Mouse (Mus musculus): ENCODE measurements at regions not wholly inside any gene's neighbourhood (a gene's known extent, or its start where the extent isn't known, plus 50 kb on each side); places are given as distances from the start of the nearest gene placed in this dataset.

DNA sequence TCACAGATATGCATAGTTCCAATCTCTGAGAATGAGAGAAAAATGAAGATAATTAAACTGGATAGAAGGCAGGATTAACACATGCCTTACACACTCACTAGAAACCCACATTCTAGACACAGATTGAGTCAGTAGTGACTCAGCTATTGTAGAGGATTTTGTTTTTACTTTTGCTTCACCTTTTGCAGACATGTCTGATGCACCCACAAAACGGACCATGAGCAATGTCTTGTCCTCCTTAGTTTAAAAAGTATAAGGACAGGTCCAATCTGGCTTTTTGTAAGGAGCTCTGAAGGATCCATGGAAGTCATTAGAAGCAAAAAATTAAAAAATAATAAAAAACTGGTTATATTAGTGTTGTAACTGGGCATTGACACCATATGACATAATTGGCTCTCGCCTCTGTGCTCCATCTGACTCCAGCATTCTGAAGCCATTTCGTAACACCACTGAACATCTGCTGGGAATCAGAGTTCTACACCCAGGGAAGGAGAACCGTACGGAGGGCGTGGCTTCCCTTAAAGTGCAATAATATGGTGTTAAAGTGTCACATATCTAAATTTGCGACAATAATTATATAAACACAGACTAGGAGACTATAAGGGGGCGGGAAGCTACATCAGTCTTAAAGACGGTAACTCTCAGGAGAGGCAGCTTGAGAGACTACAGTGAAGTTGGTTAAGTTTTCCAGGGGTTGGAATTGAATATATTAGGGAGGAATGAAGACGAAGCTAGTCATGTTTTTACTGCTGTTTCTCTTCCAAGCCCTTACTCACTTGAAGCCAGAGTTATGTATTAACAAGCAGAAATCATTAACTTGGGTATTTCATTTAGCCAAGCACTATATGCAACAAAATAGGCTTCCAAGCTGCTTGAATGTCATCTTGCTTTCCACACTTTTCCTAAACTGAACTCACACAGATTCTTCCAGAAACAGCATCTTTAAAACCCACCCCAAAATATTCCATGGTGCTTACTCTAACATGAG, 558.0 kb downstream of the Ebf1 start:
- DNase-seq (ENCODE audit: low read depth, low spot score) = no peak

DNA sequence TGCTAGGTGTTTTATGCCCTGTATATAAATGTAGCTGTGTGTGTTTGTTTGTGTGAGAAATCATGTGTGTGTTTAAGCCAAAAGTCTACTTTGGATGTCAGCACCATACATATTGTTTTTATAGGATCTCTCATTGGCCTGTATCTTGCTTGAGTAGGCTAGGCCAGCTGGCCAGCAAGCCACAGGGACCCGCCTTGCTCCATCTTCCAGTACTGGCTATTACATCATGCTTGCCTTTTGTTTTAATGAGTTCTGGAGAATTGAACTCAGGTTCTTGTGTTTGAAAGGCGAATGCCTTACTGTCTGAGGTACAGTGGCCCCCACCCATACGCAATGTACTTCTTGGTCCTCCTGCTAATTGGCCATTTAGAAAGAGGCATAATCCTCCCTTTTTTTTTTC, 559.9 kb downstream of the Ebf1 start:
- DNase-seq (ENCODE audit: low read depth, low spot score) = no peak

DNA sequence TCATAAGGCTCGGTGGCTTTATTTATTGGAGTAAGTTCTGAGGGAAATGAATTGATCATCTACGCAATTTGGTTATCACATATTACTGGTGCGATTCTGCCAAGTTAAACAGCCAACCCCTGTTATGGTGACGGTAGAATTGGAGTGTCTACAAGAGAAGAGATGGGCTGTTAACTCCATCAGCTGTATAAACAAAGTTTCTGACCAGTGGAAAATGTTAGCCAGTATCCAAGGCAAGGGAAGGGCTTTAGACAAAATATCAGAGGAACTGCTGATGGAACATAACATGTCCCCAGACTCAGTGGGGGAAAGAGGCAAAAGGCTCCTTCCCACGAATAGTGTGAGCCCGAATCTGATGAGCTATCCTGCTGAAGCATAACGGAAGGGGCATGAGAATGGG, 560.9 kb downstream of the Ebf1 start:
- DNase-seq (ENCODE audit: low read depth, low spot score) = no peak

DNA sequence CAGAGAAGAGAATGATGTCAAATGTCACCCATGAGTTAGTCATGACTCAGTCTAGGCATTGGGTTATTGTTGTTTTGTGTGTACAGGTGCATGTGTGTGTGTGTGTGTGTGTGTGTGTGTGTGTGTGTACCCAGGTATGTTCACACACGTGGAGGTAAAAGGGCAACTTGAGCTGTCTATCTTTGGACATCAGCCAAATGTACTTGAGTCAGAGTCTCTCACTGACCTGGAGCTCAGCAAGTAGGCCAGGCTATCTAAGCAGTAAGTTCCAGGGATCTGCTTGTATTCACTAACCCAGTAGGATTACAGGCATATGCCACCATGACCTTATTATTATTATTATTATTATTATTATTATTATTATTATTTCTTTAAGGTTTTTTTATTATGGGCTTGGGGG, 561.9 kb downstream of the Ebf1 start:
- DNase-seq (ENCODE audit: low read depth, low spot score) = no peak

DNA sequence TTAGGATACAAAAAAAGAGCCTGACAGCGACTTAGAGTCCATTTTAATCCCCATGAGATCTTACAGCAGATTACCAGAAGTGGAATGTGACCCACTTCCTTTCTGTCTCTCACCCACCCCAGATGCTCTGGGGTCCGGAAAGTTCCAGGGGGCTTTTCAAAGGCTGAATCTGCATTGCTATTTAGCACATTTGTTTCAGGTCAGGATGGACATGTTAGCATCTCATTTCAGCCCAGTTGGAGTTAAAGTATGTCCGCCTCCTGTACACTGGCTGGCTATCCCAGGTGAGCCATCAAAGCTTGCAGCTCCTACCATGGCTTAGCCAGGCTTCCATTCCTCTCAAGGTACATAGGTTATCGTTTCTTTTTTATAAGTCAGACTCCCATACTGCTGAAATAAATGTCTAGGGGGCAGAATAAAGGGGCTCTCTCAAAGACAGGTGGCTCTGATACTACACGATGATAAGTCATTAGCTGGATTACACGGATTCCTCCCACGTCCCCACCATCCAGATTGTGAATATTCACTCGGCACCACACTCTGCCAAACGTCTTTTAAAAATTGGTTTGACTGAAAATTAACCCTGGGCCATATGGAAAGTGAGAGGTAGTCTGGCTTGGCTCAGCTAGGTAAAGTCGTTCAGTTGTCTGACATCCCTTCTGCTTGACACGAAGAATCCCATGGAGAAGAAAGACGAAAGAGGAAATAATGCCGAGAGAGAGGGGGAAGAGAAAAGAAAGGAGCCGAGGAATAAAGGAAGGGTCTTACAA, 573.7 kb downstream of the Ebf1 start:
- DNase-seq (ENCODE audit: low read depth, low spot score) = no peak

DNA sequence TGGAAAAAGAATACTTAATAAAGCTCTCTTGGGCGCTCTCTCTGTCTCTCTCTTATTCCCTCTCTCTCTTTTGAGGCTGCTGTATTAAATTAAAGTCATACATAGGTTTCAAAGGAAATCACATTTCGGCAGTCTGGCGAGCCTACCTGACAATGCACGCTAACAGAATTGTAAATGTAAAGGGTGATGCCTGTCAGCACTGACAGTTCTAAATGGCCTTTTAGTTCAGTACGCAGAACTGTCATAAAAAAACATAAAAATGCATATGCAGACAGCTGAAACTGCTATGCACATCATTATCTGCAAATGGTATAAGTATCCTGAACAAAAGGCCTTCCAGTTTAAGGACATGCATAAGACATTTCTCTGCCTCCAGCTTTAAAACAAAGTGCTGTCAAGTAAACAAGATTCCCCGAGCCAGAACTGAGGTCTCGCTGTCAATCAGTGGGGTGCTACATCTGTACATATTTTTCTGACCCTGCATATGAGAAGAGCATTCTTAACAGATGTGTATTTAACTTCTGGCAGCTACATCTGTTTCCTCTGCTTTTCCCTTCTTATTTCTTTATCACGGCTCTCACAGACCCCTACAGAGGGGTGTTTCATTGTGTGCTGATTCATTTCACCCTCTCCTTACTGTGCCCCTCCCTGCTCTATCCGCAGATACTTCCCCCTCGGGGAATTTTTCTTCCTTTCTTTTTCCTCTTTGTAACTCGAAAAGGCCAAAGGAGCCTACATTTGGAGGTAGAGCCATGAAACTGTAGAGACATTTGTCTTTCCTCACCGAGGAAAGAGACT, 574.5 kb downstream of the Ebf1 start:
- no peak for DNase-seq (ENCODE audit: low read depth, low spot score)

DNA sequence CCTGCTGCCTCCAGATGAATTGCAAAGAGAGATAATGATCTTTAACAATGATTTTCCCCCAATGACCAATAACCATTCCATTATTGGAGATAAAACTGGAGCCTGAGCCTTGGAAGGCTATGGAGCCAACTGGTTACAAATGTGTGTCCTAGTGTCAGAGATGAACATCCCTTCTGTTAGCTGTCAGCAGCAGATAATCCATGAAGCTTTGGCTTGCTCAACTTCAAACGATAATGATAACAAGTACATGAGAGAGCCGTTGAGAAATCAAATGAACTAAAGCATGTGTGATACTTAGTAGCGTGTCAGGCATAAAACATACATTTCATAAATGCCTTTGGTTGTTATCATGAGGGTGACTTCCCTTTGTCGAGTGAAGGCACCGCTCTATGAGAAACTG, 576.2 kb downstream of the Ebf1 start:
- no peak for DNase-seq (ENCODE audit: low read depth, low spot score)

DNA sequence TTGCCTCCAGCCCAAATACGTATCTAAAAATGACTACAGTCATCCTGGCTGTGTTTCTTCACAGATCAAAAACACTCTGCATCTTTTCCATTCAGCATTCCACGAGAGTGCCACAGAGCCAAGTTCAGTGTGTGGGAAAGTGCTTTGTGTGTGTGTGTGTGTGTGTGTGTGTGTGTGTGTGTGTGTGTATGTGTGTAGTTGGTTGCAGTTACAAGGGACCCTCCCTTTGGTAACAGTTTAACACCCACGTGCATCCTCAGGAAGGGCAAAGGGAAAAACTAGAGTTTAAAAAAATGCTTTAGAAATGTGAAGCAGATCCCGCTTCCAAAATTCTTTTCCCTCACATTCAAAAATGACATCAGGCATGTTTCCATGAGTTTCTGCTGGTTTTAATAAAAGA, 582.4 kb downstream of the Ebf1 start:
- no peak for DNase-seq (ENCODE audit: low read depth, low spot score)

DNA sequence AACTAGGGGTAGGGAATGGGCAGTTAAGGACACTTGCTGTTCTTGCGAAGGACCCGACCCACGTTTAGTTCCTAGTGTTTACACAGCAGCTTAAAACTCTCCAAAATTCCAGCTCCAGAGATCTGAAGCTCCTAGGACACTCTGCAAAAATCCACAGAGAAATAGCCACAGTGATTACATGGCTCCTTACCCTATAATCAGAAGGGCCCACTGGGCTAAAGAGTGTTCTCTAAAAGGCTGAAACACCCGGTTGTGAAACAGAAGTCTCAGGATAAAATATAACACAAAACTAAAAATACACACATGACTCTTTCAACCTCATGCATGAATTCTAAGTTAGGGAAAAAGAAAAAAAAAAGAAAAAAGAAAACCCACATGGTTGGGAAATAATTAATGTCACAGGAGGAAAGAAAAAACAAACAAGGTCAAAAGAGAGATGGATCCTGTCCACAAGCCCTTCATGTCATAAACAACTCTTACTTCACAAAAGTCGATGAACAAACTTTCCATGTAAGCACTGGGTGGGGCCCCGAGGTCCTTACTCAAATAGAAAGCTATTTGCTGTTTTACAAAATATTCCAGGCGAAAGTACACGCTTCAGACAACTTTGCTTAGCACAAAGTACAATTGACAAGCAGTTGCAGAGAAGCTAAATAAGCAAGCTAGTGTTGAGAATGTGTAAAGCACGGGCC, 583.7 kb downstream of the Ebf1 start:
- no peak for DNase-seq (ENCODE audit: low read depth, low spot score)

DNA sequence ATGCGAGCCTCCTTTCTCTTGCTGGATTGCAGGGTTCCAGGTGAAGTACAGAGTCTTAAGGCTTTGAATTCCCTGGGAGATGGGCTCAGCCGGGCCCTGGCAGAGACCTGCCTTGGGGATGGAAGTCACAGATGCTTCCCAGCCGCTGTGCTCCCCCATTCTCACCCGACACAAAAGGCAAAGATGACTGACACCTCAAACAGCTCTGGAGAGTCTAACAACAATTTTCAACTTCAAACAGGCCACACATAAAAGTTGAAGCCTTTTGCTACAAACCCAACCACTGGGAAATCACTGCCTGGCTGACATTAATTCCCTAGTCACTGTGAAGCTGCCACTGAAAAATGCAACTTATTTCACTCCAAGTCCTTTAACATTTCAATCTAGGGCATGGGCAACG, 586.3 kb downstream of the Ebf1 start:
- no peak for DNase-seq (ENCODE audit: low read depth, low spot score)

DNA sequence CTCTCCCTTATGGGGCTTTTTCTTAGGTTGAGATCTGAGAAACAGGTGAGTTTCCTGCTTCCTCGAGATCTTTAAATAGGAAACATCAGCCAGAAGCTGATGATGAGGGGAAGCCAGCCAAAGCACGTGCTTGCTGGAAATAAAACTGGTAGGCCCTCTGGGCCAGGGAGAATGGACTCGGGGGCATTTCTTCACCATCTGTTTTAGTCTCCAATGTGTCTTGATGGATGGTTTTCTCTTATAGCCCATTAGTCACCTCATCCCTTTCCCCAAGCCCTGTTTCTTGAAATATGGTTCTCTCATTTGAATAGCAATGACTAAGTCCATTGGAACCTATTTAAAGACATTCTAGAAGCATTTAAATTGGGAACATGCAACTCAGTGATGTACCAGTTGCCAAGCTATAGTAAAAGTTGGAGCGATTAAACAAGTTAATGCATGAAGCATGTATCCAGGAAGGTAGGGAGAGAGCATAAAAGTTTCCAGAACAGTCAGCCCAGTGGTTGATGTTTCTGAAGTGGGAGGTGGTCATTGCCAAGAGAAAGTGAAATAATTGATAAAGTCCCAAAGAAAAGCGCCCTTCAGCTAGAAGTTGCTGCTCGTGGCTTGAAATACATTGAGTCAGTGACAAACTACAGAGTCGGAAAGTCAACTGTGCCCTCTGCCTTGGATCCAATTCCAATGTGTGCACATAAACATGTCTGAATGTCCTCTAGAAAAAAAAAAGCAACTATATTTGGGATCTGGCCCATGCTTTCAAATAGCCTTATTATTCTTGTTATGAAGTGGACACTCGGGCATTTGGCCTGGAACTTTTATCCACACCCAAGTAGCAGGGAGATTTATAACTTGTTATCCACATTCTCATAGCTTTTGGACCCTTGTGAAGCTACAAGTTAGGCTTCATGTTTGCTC, 589.8 kb downstream of the Ebf1 start:
- DNase-seq (ENCODE audit: low read depth, low spot score) = no peak

DNA sequence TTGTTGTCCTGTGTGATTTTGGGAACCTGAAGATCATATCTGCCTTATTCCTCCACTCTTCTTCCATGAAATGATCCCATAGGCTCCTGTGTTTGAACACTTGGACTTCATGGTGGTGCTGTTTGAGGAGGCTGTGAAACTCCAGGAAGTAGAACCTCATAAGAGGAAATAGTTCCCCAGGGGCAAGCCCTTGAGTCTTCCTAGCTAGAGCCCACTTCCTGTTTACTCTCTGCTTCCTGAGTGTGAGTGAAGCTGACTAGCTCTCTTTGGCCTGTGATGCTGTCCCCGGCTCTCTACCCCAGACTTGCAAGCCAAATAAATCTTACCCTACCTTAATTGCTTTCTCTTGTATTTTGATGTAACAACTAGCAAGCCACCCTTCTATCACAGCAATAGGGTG, 597.0 kb downstream of the Ebf1 start:
- no peak for DNase-seq (ENCODE audit: low read depth, low spot score)

DNA sequence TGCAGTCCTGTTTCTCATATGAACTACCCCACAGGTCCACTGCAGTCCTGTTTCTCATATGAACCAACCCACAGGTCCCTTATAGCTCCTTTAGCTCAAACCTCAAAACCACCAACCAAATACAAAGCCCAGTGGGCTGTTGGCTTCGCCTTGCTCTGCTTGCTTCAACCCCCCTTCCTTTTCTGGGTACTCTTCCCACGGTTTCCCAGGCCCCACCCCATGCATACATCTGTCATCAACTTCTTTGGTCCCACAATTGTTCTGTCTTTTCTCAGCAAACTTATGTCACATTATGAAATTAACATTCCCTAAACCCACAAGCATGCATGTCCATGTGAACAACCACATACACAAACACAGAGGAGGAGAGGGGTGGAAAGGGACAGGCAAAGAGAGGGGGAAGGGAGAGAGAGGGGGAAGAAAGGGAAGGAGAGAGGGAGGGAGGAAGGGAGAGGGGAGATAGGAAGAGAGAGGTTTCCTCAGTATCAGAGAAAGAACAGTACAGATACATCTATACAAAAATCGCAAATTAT, 599.9 kb downstream of the Ebf1 start:
- DNase-seq (ENCODE audit: low read depth, low spot score) = no peak

DNA sequence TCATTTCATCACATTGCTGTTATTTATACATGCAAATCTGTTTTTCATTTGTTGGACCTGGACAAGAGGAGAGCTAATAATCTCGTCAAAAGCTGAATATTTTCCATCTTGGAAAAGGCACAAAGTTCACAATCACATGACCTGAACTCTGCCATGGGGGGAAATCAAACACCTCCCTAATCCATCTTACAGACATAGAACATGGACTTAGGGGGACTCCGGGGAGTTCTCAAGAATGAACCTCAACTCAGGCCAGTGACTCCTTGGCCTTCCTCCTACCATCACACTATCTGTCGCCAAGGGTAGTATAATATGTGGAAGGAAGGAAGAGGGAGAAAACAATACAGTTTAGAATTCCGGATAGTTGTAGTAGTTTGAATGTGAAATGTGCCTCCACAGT, 602.1 kb downstream of the Ebf1 start:
- no peak for DNase-seq (ENCODE audit: low read depth, low spot score)

DNA sequence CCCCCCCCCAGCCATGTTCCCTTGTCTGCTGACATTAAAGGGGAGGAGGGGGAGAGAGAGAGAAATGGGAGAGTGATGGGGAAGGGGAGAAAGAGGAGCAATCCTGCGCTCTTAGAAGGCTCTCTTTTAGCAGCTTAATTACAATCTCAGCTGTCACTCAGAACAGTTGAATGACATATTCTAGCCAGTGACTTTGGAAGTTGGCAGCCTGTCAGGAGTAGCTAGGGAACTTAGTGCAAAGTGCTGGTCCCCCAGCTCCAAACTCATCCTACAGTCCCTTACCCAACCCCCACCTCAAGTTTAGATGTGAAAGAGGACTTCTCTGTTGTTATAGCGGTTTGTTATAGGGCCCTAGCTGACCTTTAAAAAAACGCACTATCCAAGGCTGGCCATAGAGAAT, 604.9 kb downstream of the Ebf1 start:
- no peak for DNase-seq (ENCODE audit: low read depth, low spot score)

DNA sequence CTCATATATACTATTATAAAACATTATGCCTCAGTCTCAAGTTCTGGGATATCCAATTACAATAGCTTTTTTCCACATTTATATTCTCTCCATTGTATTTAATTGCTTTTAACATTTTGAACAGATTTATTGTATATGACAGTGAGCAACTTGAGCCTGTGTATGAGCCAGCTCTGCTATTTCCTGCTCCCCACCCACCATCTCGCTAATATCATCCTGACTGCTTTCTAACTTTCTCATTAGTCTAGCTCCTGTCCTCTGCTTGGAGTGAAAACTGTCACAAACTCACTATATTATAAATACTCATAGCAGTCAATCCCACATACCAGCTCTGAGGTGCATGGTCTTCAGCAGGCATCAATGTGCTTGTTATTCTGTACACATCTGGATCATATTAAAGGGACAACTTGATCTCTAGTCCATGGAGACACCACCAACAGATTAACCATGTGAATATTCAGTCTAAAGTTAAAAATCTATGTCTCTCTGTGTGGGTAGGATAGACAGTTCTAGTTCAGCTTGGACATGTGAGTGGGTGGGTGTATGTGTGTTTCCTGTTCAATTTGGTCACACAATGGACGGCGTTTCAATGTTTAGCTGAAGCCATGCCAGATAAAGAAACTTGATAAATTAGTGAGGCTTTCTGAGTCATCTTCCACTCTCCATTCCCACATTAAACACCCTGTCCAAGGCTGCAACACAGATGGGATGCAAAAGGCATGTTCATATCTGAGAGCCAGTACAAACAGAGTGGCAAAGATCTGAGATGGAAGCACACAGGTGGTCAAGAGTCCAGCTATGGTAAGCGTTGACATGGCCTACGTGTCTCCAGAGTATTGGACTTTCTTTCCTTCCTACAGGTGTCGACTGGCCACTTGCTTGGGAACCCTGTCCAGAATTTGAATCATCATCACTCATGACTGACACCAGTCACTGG, 616.1 kb upstream of the Clint1 start:
- DNase-seq (ENCODE audit: low read depth, low spot score) = no peak

DNA sequence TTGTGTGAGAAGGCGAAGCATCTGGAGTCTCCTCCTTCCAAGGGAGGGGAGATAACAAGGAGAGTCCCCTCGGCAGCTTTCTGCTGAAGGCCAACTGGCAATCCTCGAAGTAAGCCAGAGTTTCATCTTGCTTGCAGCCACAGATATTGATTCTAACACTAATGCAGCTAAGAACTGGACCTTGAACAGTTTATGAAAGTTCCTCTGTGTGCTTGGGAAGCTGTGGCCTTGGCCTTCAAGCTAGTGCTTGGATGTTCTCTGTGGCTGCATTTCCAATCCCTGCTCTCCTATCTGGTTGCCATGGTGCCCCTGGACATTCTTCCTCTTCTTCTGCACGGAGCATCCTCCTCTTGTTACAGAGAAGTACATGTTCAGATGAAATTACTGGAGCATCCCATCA, 614.8 kb upstream of the Clint1 start:
- no peak for DNase-seq (ENCODE audit: low read depth, low spot score)

DNA sequence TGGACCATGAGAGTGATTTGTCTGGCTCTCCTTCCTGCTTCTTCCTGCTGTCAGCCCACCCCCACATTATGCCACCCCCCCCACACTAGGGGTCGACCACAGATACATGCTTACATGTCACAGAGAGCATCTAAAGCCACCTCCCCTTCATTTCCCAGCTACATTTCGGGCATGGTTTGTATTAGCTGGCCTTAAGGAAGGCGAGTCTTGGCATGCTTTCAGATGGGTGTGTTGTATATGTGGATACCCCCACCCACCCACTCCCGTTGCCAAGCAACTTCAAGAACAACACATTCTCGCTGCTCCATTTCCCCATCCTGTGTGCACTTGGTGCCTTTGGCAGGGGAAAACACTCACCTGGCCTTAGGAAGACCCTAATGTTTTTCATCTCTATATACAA, 612.8 kb upstream of the Clint1 start:
- no peak for DNase-seq (ENCODE audit: low read depth, low spot score)

DNA sequence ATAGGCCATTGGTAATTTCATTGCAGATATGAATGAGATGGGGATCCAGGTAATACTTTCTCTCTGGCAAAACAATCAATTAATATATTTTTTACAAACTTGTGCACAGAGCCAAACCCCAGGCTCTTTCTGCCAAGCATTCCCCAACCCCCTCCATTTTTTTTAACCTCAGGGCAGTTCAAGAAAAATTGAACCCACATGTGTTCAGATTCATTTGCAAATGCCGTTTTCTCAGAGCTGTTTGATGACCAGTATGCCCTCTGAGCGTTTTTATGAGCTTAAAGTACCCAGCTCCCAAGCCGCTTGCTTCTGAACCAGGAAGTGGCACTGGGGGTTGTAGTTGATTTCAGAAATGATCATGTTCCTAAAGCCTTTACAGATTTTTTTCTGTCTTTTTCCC, 611.4 kb upstream of the Clint1 start:
- DNase-seq (ENCODE audit: low read depth, low spot score) = no peak
